Mouse (Mus musculus) G1E (cell line): ENCODE results near the gene Chpt1.

Experiments used
- CTCF ChIP-seq: IDR thresholded peaks from 2 replicates; pipeline ENCODE4 v1.5.1; 2012; ENCODE audit warnings: low read depth, low read length, inconsistent platforms, mixed read lengths
- GATA1 ChIP-seq: IDR thresholded peaks from 2 replicates; pipeline ENCODE4 v1.6.1; 2012; ENCODE audit warnings: borderline replicate concordance, low read length, inconsistent platforms, mixed read lengths
- GATA2 ChIP-seq: IDR thresholded peaks from 2 replicates; pipeline ENCODE4 v1.6.1; 2012; ENCODE audit warnings: low read depth, low read length, inconsistent platforms, borderline replicate concordance
- POLR2AphosphoS5 ChIP-seq: IDR thresholded peaks from 2 replicates; pipeline ENCODE4 v1.6.1; 2012; ENCODE audit warnings: low read depth, low read length, inconsistent platforms; ENCODE audit not compliant: insufficient replicate concordance
- TAL1 ChIP-seq: conservative IDR thresholded peaks from 2 replicates; pipeline ENCODE4 v1.6.1; 2012; ENCODE audit warnings: low read depth, low read length, inconsistent platforms, mixed read lengths

GRCm38 (mm10) chr10:88505256-88505655 lies 1.4 kb upstream of the Chpt1 start:
- no peak for TF ChIP-seq CTCF
- no peak for TF ChIP-seq POLR2AphosphoS5
- no peak for TF ChIP-seq TAL1
- no peak for TF ChIP-seq GATA1
- no peak for TF ChIP-seq GATA2
